Mouse (Mus musculus): ENCODE measurements around the gene Calca.
"Not testable (repeated sequence)": the region's sequence is repeated elsewhere in the genome, so short reads cannot be mapped to it uniquely, and the experiment has no call there.

Calca gene

GRCm38 (mm10) chr7:114636102-114636501 lies at the start of gene Calca:
TSS of gene Calca (minus strand) at chr7:114636357.
- DNase-seq = peak; percentile 7

- DNase-seq = peak; percentile 10
Observed at GRCm38 (mm10) chr7:114672697-114673096, 36.5 kb upstream of the Calca start.

- DNase-seq = no peak
Observed at GRCm38 (mm10) chr7:114671405-114671804, 35.2 kb upstream of the Calca start.

GRCm38 (mm10) chr7:114649730-114650129 lies 13.6 kb upstream of the Calca start:
- no peak for DNase-seq

- DNase-seq = no peak
Observed at GRCm38 (mm10) chr7:114648791-114649190, 12.6 kb upstream of the Calca start.

GRCm38 (mm10) chr7:114635569-114636101 lies 522 bp downstream of the Calca start:
- DNase-seq = peak; percentile 32

- no peak for DNase-seq
Observed at GRCm38 (mm10) chr7:114634386-114634785, 1.8 kb downstream of the Calca start.

- DNase-seq = no peak
Observed at GRCm38 (mm10) chr7:114625966-114626365, 10.2 kb downstream of the Calca start.

- no peak for DNase-seq
Observed at GRCm38 (mm10) chr7:114616759-114617158, 19.4 kb downstream of the Calca start.

- DNase-seq = not testable (repeated sequence)
Observed at GRCm38 (mm10) chr7:114594391-114594790, 41.8 kb downstream of the Calca start.

GRCm38 (mm10) chr7:114582441-114582840 lies 53.7 kb downstream of the Calca start:
- peak; percentile 10 for DNase-seq

All from kidney, postnatal 14 days (tissue).